Mouse (Mus musculus) telencephalon, adult 2 months (tissue): ENCODE results near the gene Gtf2b.

Source experiments
- DNase-seq: peaks from one replicate; pipeline ENCODE4 v3.0.0-alpha.2; 2011; ENCODE audit warnings: low read depth, low spot score

The Gtf2b gene

GRCm38 (mm10) chr3:142764995-142765777, at the start of gene Gtf2b:
Gene Gtf2b (plus strand): TSS chr3:142765045.
- DNase-seq, result peak; percentile 89

- no peak for DNase-seq
Observed at GRCm38 (mm10) chr3:142725481-142725880, 39.4 kb upstream of the Gtf2b start.

- DNase-seq, result no peak
Observed at GRCm38 (mm10) chr3:142725969-142726672, 38.7 kb upstream of the Gtf2b start.

GRCm38 (mm10) chr3:142734291-142734690, 30.6 kb upstream of the Gtf2b start:
- DNase-seq, result no peak

GRCm38 (mm10) chr3:142740896-142741295, 23.9 kb upstream of the Gtf2b start:
- peak; percentile 88 for DNase-seq

- DNase-seq, result peak; percentile 62
Observed at GRCm38 (mm10) chr3:142743973-142744898, 20.6 kb upstream of the Gtf2b start.

- no peak for DNase-seq
Observed at GRCm38 (mm10) chr3:142745076-142745475, 19.8 kb upstream of the Gtf2b start.

GRCm38 (mm10) chr3:142747673-142748072, 17.2 kb upstream of the Gtf2b start:
- DNase-seq, result no peak

- DNase-seq, result no peak
Observed at GRCm38 (mm10) chr3:142749131-142749530, 15.7 kb upstream of the Gtf2b start.

- no peak for DNase-seq
Observed at GRCm38 (mm10) chr3:142755132-142755867, 9.5 kb upstream of the Gtf2b start.

- no peak for DNase-seq
Observed at GRCm38 (mm10) chr3:142757841-142758240, 7.0 kb upstream of the Gtf2b start.

GRCm38 (mm10) chr3:142758593-142758992, 6.3 kb upstream of the Gtf2b start:
- DNase-seq, result no peak

- DNase-seq, result no peak
Observed at GRCm38 (mm10) chr3:142760356-142760755, 4.5 kb upstream of the Gtf2b start.

GRCm38 (mm10) chr3:142765778-142766165, 927 bp downstream of the Gtf2b start:
- DNase-seq, result no peak

GRCm38 (mm10) chr3:142768498-142768897, 3.7 kb downstream of the Gtf2b start:
- no peak for DNase-seq

GRCm38 (mm10) chr3:142770518-142770917, 5.7 kb downstream of the Gtf2b start:
- no peak for DNase-seq

GRCm38 (mm10) chr3:142773538-142774191, 8.8 kb downstream of the Gtf2b start:
- DNase-seq, result no peak

GRCm38 (mm10) chr3:142777227-142777626, 12.4 kb downstream of the Gtf2b start:
- no peak for DNase-seq

GRCm38 (mm10) chr3:142786423-142787072, 21.7 kb downstream of the Gtf2b start:
- no peak for DNase-seq

- DNase-seq, result no peak
Observed at GRCm38 (mm10) chr3:142795587-142795986, 30.7 kb downstream of the Gtf2b start.
